Mouse (Mus musculus) olfactory bulb, adult 2 months (tissue): Measurements from ENCODE around the gene Ahcyl1. TPM values are rescaled to one million over a fixed set of nuclear protein-coding genes. Genes with fewer than 3 reads are reported as not detected.
"Not testable (repeated sequence)": the region's sequence is repeated elsewhere in the genome, so short reads cannot be mapped to it uniquely, and the experiment has no call there.

Source experiments
- H3K27ac ChIP-seq: fragments of 200-500 bp; 2 replicates; pipeline ENCODE4 v1.5.1; 2012; ENCODE audit warnings: low read depth, low read length; ENCODE audit not compliant: insufficient read depth
- H3K4me1 ChIP-seq: fragments of 200-500 bp; 2 replicates; pipeline ENCODE4 v1.6.1; 2012; ENCODE audit warnings: low read length; ENCODE audit not compliant: control insufficient read depth, insufficient read depth
- H3K4me3 ChIP-seq: fragments of 200-500 bp; 2 replicates; pipeline ENCODE4 v1.5.1; 2012; ENCODE audit warnings: mild to moderate bottlenecking, low read depth, low read length, moderate library complexity; ENCODE audit not compliant: insufficient read depth
- CTCF ChIP-seq: fragments of 200-500 bp; IDR thresholded peaks from 2 replicates; pipeline ENCODE4 v1.5.1; 2012; ENCODE audit warnings: low read depth, mild to moderate bottlenecking, low read length, moderate library complexity; ENCODE audit not compliant: insufficient read depth
- POLR2A ChIP-seq: fragments of 200-500 bp; IDR thresholded peaks from 2 replicates; pipeline ENCODE4 v1.6.1; 2012; ENCODE audit warnings: mild to moderate bottlenecking, low read depth, low read length, moderate library complexity; ENCODE audit not compliant: insufficient read depth
- WGBS: fragments of 180-500 bp; shearing (Covaris S2); methylation state at CpG from one replicate; pipeline ENCODE4 v1.1.7; 2018; 5-methylcytosine and 5-hydroxymethylcytosine counted together
- polyA plus RNA-seq: library from polyadenylated mRNA; stranded (reverse); fragments of >200 nt; gene quantifications from 2 replicates; pipeline ENCODE4 v1.2.4, GENCODE M21; 2012; ENCODE audit warnings: low replicate concordance; ENCODE audit not compliant: missing spikeins, insufficient read depth, insufficient read length

Gene Ahcyl1
- polyA plus RNA-seq, 1 experiment = 109 TPM

GRCm38 (mm10) chr3:107739456-107739855 lies 43.1 kb upstream of the Ahcyl1 start:
- WGBS = 79% methylated on average over 3 of the region's 3 CpGs
- Histone ChIP-seq H3K4me1 (peaks cover 24% of the 10 kb centered on the region), H3K4me3 (no peak overlapping the region), H3K27ac (peak overlapping the region; percentile 8; the same call in 1 of the 2 replicates)
- TF ChIP-seq POLR2A (no peak), CTCF (no peak)

- WGBS = 77% methylated on average over 1 of the region's 1 CpGs
- H3K4me3 ChIP-seq = no peak overlapping the region
- H3K4me1 ChIP-seq = peaks cover 24% of the 10 kb centered on the region
- H3K27ac ChIP-seq = no peak overlapping the region
- TF ChIP-seq POLR2A (no peak), CTCF (no peak)
These were observed 42.3 kb upstream of the Ahcyl1 start for GRCm38 (mm10) chr3:107738620-107739019.

GRCm38 (mm10) chr3:107737609-107738190 lies 41.3 kb upstream of the Ahcyl1 start:
- Histone ChIP-seq H3K27ac (peak overlapping the region; percentile 3; the same call in 1 of the 2 replicates), H3K4me3 (no peak overlapping the region), H3K4me1 (peaks cover 22% of the 10 kb centered on the region)
- 34% methylated on average over 1 of the region's 1 CpGs for WGBS
- TF ChIP-seq POLR2A (no peak), CTCF (no peak)

GRCm38 (mm10) chr3:107735620-107736019 lies 39.3 kb upstream of the Ahcyl1 start:
- WGBS = 97% methylated on average over 13 of the region's 13 CpGs
- H3K4me3 ChIP-seq, H3K27ac ChIP-seq: not testable (repeated sequence)
- H3K4me1 ChIP-seq = peaks cover 15% of the 10 kb centered on the region

- Histone ChIP-seq H3K27ac (no peak overlapping the region), H3K4me3 (no peak overlapping the region), H3K4me1 (peaks cover 4% of the 10 kb centered on the region; the same call in 1 of the 2 replicates)
- no peak for TF ChIP-seq POLR2A
- no peak for TF ChIP-seq CTCF
- 100% methylated on average over 1 of the region's 1 CpGs for WGBS
These were observed 37.0 kb upstream of the Ahcyl1 start for GRCm38 (mm10) chr3:107733329-107733728.

GRCm38 (mm10) chr3:107730236-107730635 lies 33.9 kb upstream of the Ahcyl1 start:
- Histone ChIP-seq H3K4me1 (peaks cover 4% of the 10 kb centered on the region; the same call in 1 of the 2 replicates), H3K27ac (no peak overlapping the region), H3K4me3 (no peak overlapping the region)
- no peak for TF ChIP-seq POLR2A
- no peak for TF ChIP-seq CTCF
- WGBS = 90% methylated on average over 2 of the region's 2 CpGs

GRCm38 (mm10) chr3:107728509-107728908 lies 32.1 kb upstream of the Ahcyl1 start:
- H3K4me3 ChIP-seq = no peak overlapping the region
- no peak for TF ChIP-seq POLR2A
- no peak for TF ChIP-seq CTCF
- WGBS = 71% methylated on average over 1 of the region's 1 CpGs
- H3K27ac ChIP-seq = no peak overlapping the region
- H3K4me1 ChIP-seq = peaks cover 4% of the 10 kb centered on the region; the same call in 1 of the 2 replicates

- TF ChIP-seq POLR2A (no peak), CTCF (no peak)
- 84% methylated on average over 1 of the region's 1 CpGs for WGBS
- H3K4me1 ChIP-seq = no peaks in the 10 kb centered on the region
- H3K4me3 ChIP-seq = no peak overlapping the region
- H3K27ac ChIP-seq = no peak overlapping the region
These were observed 19.6 kb upstream of the Ahcyl1 start for GRCm38 (mm10) chr3:107715971-107716370.

- Histone ChIP-seq H3K4me1 (no peaks in the 10 kb centered on the region), H3K27ac (no peak overlapping the region), H3K4me3 (no peak overlapping the region)
- 65% methylated on average over 5 of the region's 5 CpGs for WGBS
- no peak for TF ChIP-seq POLR2A
- TF ChIP-seq CTCF = no peak
These were observed 18.0 kb upstream of the Ahcyl1 start for GRCm38 (mm10) chr3:107714276-107714933.

GRCm38 (mm10) chr3:107712081-107712480 lies 15.7 kb upstream of the Ahcyl1 start:
- no peak overlapping the region for H3K27ac ChIP-seq
- H3K4me1 ChIP-seq = no peaks in the 10 kb centered on the region
- 66% methylated on average over 3 of the region's 3 CpGs for WGBS
- H3K4me3 ChIP-seq = no peak overlapping the region
- TF ChIP-seq POLR2A (no peak), CTCF (no peak)
